Mouse (Mus musculus): ENCODE measurements around the gene Chmp4b. TPM values are rescaled to one million over a fixed set of nuclear protein-coding genes. Genes with fewer than 3 reads are reported as not detected.

The Chmp4b gene
- total and polyA plus RNA-seq, 3 experiments: 118 to 196 TPM; not detected in 1

- no peaks in the 10 kb centered on the region for H3K9me3 ChIP-seq (replicated peaks; ENCODE audit: insufficient read depth, low read length)
- no peak overlapping the region for H3K27ac ChIP-seq (ENCODE audit: control insufficient read depth, low read depth, low read length)
- no peak for DNase-seq (ENCODE audit: low read depth, low spot score)
- H3K27me3 ChIP-seq (ENCODE audit: control insufficient read depth in 1 of 2, insufficient read depth in 2 of 2, low read length in 2 of 2): no peaks in the 10 kb centered on the region
- TF ChIP-seq BHLHE40 (IDR thresholded peaks at IDR 0.05; ENCODE audit: borderline replicate concordance, low read depth, low read length): no peak
- no peak overlapping the region for H3K9ac ChIP-seq (ENCODE audit: control insufficient read depth, low read depth, low read length, poor library complexity, severe bottlenecking)
- peaks cover 8 to 20% of the 10 kb centered on the region in 2 experiments for H3K4me1 ChIP-seq (ENCODE audit: control insufficient read depth in 1 of 2, insufficient read depth in 2 of 2, low read length in 2 of 2)
- peaks cover 46% of the 10 kb centered on the region for H3K79me2 ChIP-seq (ENCODE audit: control insufficient read depth, insufficient read depth, low read length, poor library complexity)
- H3K4me3 ChIP-seq (ENCODE audit: control insufficient read depth in 1 of 2, insufficient read depth in 1 of 2, low read depth in 2 of 2, low read length in 2 of 2): no peak overlapping the region
- H3K36me3 ChIP-seq (ENCODE audit: control insufficient read depth in 1 of 2, insufficient read depth in 2 of 2, low read length in 2 of 2): peaks cover 7 to 14% of the 10 kb centered on the region in 2 experiments; a peak in 3 of 4 replicates
These were observed 8.1 kb downstream of the Chmp4b start for GRCm38 (mm10) chr2:154659531-154660074.

- H3K36me3 ChIP-seq (ENCODE audit: control insufficient read depth in 1 of 2, insufficient read depth in 2 of 2, low read length in 2 of 2): peaks cover 0 to 2% of the 10 kb centered on the region in 2 experiments; a peak in 2 of 4 replicates
These were observed 17.2 kb downstream of the Chmp4b start for GRCm38 (mm10) chr2:154668680-154669079.

GRCm38 (mm10) chr2:154670106-154670505 is 18.6 kb downstream of the Chmp4b start:
- Histone ChIP-seq H3K4me3 (ENCODE audit: control insufficient read depth in 1 of 2, insufficient read depth in 1 of 2, low read depth in 2 of 2, low read length in 2 of 2) (no peak overlapping the region), H3K27ac (ENCODE audit: control insufficient read depth, low read depth, low read length) (no peak overlapping the region), H3K9ac (ENCODE audit: control insufficient read depth, low read depth, low read length, poor library complexity, severe bottlenecking) (no peak overlapping the region), H3K9me3 (replicated peaks; ENCODE audit: insufficient read depth, low read length) (no peaks in the 10 kb centered on the region), H3K36me3 (ENCODE audit: control insufficient read depth in 1 of 2, insufficient read depth in 2 of 2, low read length in 2 of 2) (no peaks in the 10 kb centered on the region; a peak in 2 of 4 replicates), H3K4me1 (ENCODE audit: control insufficient read depth in 1 of 2, insufficient read depth in 2 of 2, low read length in 2 of 2) (no peaks in the 10 kb centered on the region), H3K27me3 (ENCODE audit: control insufficient read depth in 1 of 2, insufficient read depth in 2 of 2, low read length in 2 of 2) (no peaks in the 10 kb centered on the region), H3K79me2 (ENCODE audit: control insufficient read depth, insufficient read depth, low read length, poor library complexity) (peaks cover 13% of the 10 kb centered on the region; the same call in 1 of the 2 replicates)
- TF ChIP-seq ZC3H11A (IDR thresholded peaks at IDR 0.05; ENCODE audit: low read depth, low read length): no peak
- no peak for TF ChIP-seq MAFK (IDR thresholded peaks at IDR 0.05; ENCODE audit: borderline replicate concordance, low read depth, low read length)
- no peak for TF ChIP-seq MXI1 (IDR thresholded peaks at IDR 0.05; ENCODE audit: low read depth, low read length)
- TF ChIP-seq NELFE (IDR thresholded peaks at IDR 0.05; ENCODE audit: low read depth, low read length): no peak
- no peak for TF ChIP-seq UBTF (IDR thresholded peaks at IDR 0.05; ENCODE audit: borderline replicate concordance, insufficient read depth, low read depth, low read length)
- TF ChIP-seq USF2 (IDR thresholded peaks at IDR 0.05; ENCODE audit: borderline replicate concordance in 1 of 2, insufficient read depth in 1 of 2, low read depth in 1 of 2, low read length in 2 of 2): no peak
- no peak for TF ChIP-seq BHLHE40 (IDR thresholded peaks at IDR 0.05; ENCODE audit: borderline replicate concordance, low read depth, low read length)
- TF ChIP-seq HCFC1 (IDR thresholded peaks at IDR 0.05; ENCODE audit: low read depth, low read length): no peak
- TF ChIP-seq POLR2AphosphoS2 (IDR thresholded peaks at IDR 0.05; ENCODE audit: low read length): no peak
- no peak for TF ChIP-seq USF1 (IDR thresholded peaks at IDR 0.05; ENCODE audit: low read depth, low read length)
- no peak for TF ChIP-seq CHD1 (IDR thresholded peaks at IDR 0.05; ENCODE audit: low read depth, low read length)
- TF ChIP-seq MEF2A (IDR thresholded peaks at IDR 0.05; ENCODE audit: extremely low read depth, insufficient replicate concordance, low read depth, low read length, poor library complexity, severe bottlenecking): no peak
- no peak for TF ChIP-seq CTCF (IDR thresholded peaks at IDR 0.05 in 2 of 3, conservative IDR thresholded peaks at IDR 0.05 in 1 of 3; ENCODE audit: control insufficient read depth in 1 of 3, insufficient read depth in 1 of 3, low read depth in 2 of 3, low read length in 3 of 3, poor library complexity in 1 of 3, severe bottlenecking in 1 of 3)
- no peak for TF ChIP-seq MAX (IDR thresholded peaks at IDR 0.05; ENCODE audit: low read length)
- DNase-seq (ENCODE audit: low read depth, low spot score): no peak

More at GRCm38 (mm10) chr2:154668680-154669079, 17.2 kb downstream of the Chmp4b start:
- no peak overlapping the region for H3K9ac ChIP-seq (ENCODE audit: control insufficient read depth, low read depth, low read length, poor library complexity, severe bottlenecking)
- TF ChIP-seq ETS1 (IDR thresholded peaks at IDR 0.05; ENCODE audit: low read depth, low read length) (no peak), GATA1 (IDR thresholded peaks at IDR 0.05; ENCODE audit: low read depth, low read length) (no peak), SMC3 (IDR thresholded peaks at IDR 0.05; ENCODE audit: low read depth, low read length) (no peak), UBTF (IDR thresholded peaks at IDR 0.05; ENCODE audit: borderline replicate concordance, insufficient read depth, low read depth, low read length) (no peak), EP300 (IDR thresholded peaks at IDR 0.05; ENCODE audit: low read depth in 1 of 2, low read length in 2 of 2) (no peak), MAZ (IDR thresholded peaks at IDR 0.05; ENCODE audit: low read depth, low read length) (no peak), MXI1 (IDR thresholded peaks at IDR 0.05; ENCODE audit: low read depth, low read length) (no peak), RAD21 (IDR thresholded peaks at IDR 0.05; ENCODE audit: low read depth, low read length) (no peak), ZC3H11A (IDR thresholded peaks at IDR 0.05; ENCODE audit: low read depth, low read length) (no peak), USF1 (IDR thresholded peaks at IDR 0.05; ENCODE audit: low read depth, low read length) (no peak)
- H3K27me3 ChIP-seq (ENCODE audit: control insufficient read depth in 1 of 2, insufficient read depth in 2 of 2, low read length in 2 of 2): no peaks in the 10 kb centered on the region
- H3K9me3 ChIP-seq (replicated peaks; ENCODE audit: insufficient read depth, low read length): no peaks in the 10 kb centered on the region
- H3K27ac ChIP-seq (ENCODE audit: control insufficient read depth, low read depth, low read length): no peak overlapping the region
- no peaks in the 10 kb centered on the region for H3K4me1 ChIP-seq (ENCODE audit: control insufficient read depth in 1 of 2, insufficient read depth in 2 of 2, low read length in 2 of 2)
- DNase-seq (ENCODE audit: low read depth, low spot score): no peak
- no peak overlapping the region for H3K4me3 ChIP-seq (ENCODE audit: control insufficient read depth in 1 of 2, insufficient read depth in 1 of 2, low read depth in 2 of 2, low read length in 2 of 2)
- H3K79me2 ChIP-seq (ENCODE audit: control insufficient read depth, insufficient read depth, low read length, poor library complexity): peaks cover 17% of the 10 kb centered on the region
